ENCODE assay signal across 29 mouse cellular contexts in the genomic region with DNA sequence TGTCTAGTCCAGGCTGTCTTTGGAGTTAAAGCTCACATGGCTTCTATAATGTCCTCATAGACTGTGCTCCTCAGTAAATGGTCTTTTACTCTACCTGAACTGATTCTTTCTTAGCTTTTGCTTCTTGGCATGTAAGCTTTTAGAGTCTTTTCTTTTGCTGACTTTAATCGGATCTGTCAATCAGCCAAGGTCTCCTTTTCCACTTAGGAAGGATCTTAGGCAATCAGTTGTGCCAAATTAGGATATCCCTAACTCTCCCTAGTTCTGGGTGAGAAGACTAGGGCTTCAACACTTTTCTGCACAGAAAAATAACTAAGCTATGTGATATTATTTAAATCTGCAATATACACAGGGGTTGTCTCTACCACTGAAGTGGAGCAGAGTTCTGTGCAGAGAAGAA.
"Had no signal": no experiment of that assay in that cellular context is flagged by ENCODE, and none has a peak within 500 bp of the region (broad histone marks: within the 10 kb centered on the region; RNA-seq: fewer than 3 reads in every experiment).

No protein-coding gene starts in this region.

- H3K27ac ChIP-seq: embryonic facial prominence, embryonic 10.5 days; embryonic facial prominence, embryonic 12.5 days; embryonic facial prominence, embryonic 13.5 days; embryonic facial prominence, embryonic 15.5 days; forebrain, embryonic 10.5 days; forebrain, embryonic 12.5 days; forebrain, embryonic 13.5 days; forebrain, embryonic 15.5 days; gastrocnemius, adult 2 months; heart, adult 2 months; heart, embryonic 10.5 days had no signal

- H3K4me2 ChIP-seq: embryonic facial prominence, embryonic 12.5 days; embryonic facial prominence, embryonic 13.5 days; embryonic facial prominence, embryonic 15.5 days; forebrain, embryonic 12.5 days; forebrain, embryonic 13.5 days; forebrain, embryonic 15.5 days had no signal

- H3K4me1 ChIP-seq: embryonic facial prominence, embryonic 12.5 days; embryonic facial prominence, embryonic 15.5 days; heart, embryonic 10.5 days had no signal

- H3K9ac ChIP-seq: embryonic facial prominence, embryonic 12.5 days; embryonic facial prominence, embryonic 13.5 days; embryonic facial prominence, embryonic 15.5 days; forebrain, embryonic 12.5 days; forebrain, embryonic 13.5 days; forebrain, embryonic 15.5 days; forebrain, postnatal 0 days had no signal

- H3K4me3 ChIP-seq: embryonic facial prominence, embryonic 10.5 days; embryonic facial prominence, embryonic 12.5 days; embryonic facial prominence, embryonic 13.5 days; embryonic facial prominence, embryonic 15.5 days; erythroblast, embryonic 14.5 days; forebrain, embryonic 10.5 days; forebrain, embryonic 12.5 days; forebrain, embryonic 13.5 days; forebrain, embryonic 15.5 days; gastrocnemius, adult 2 months; heart, adult 2 months; heart, embryonic 10.5 days had no signal

- H3K9me3 ChIP-seq: embryonic facial prominence, embryonic 10.5 days; embryonic facial prominence, embryonic 12.5 days; embryonic facial prominence, embryonic 13.5 days; embryonic facial prominence, embryonic 15.5 days; forebrain, embryonic 10.5 days; forebrain, embryonic 12.5 days; forebrain, embryonic 13.5 days; forebrain, embryonic 15.5 days; heart, embryonic 10.5 days had no signal

- H3K27me3 ChIP-seq: embryonic facial prominence, embryonic 12.5 days; embryonic facial prominence, embryonic 13.5 days; embryonic facial prominence, embryonic 15.5 days; forebrain, embryonic 12.5 days; forebrain, embryonic 13.5 days; forebrain, embryonic 15.5 days had no signal

- ATAC-seq: forebrain, embryonic 13.5 days; forebrain, embryonic 15.5 days; forebrain, embryonic 16.5 days; forebrain, postnatal 0 days had no signal

- DNase-seq: cerebellum, adult 2 months; cerebellum, adult 8-10 months; cerebellum, adult 9-10 months; cerebellum, adult 9-11 months; cerebellum, postnatal 10 days; cerebellum, postnatal 14 days; cerebellum, postnatal 25 days; cerebellum, postnatal 36 days; embryo, embryonic 11 days; forebrain, postnatal 0 days; gastrocnemius, adult 2 months; gastrocnemius, postnatal 10 days; gastrocnemius, postnatal 14 days; gastrocnemius, postnatal 25 days; gastrocnemius, postnatal 36 days; heart, adult 11 months; heart, adult 18-20 months; heart, adult 2 months had no signal

- H3K36me3 ChIP-seq: embryonic facial prominence, embryonic 10.5 days; embryonic facial prominence, embryonic 12.5 days; embryonic facial prominence, embryonic 13.5 days; embryonic facial prominence, embryonic 15.5 days; forebrain, embryonic 10.5 days; forebrain, embryonic 12.5 days; forebrain, embryonic 15.5 days; heart, embryonic 10.5 days had no signal
